Mouse (Mus musculus): ENCODE measurements at regions not wholly inside any gene's neighbourhood (a gene's known extent, or its start where the extent isn't known, plus 50 kb on each side); places are given as distances from the start of the nearest gene placed in this dataset.
"Not testable (repeated sequence)": the region's sequence is repeated elsewhere in the genome, so short reads cannot be mapped to it uniquely, and the experiment has no call there.

GRCm38 (mm10) chr12:92891126-92891525 is 1042.2 kb upstream of the Sel1l start:
- not testable (repeated sequence) for H3K27me3 ChIP-seq (replicated peaks; ENCODE audit: control insufficient read depth, insufficient read depth, low read length); ATAC-seq (replicated peaks; ENCODE audit: low FRiP score, low TSS enrichment, low read depth); DNase-seq (ENCODE audit: low spot score); H3K27ac ChIP-seq (ENCODE audit: low read depth); H3K4me1 ChIP-seq (replicated peaks; ENCODE audit: control insufficient read depth, insufficient read depth, low read length); H3K9me3 ChIP-seq (ENCODE audit: control insufficient read depth, low read length); H3K4me2 ChIP-seq (ENCODE audit: low read length); H3K36me3 ChIP-seq (ENCODE audit: control insufficient read depth, insufficient read depth, low read length); H3K9ac ChIP-seq (ENCODE audit: low read length); H3K4me3 ChIP-seq (ENCODE audit: low read depth, low read length)
- 93% methylated on average over 3 of the region's 9 CpGs for WGBS

GRCm38 (mm10) chr12:92887747-92888146 is 1038.8 kb upstream of the Sel1l start:
- Histone ChIP-seq H3K9ac (ENCODE audit: low read length) (no peak overlapping the region), H3K36me3 (ENCODE audit: control insufficient read depth, insufficient read depth, low read length) (no peaks in the 10 kb centered on the region), H3K4me1 (replicated peaks; ENCODE audit: control insufficient read depth, insufficient read depth, low read length) (no peaks in the 10 kb centered on the region), H3K4me2 (ENCODE audit: low read length) (no peak overlapping the region), H3K4me3 (ENCODE audit: low read depth, low read length) (no peak overlapping the region), H3K27me3 (replicated peaks; ENCODE audit: control insufficient read depth, insufficient read depth, low read length) (no peaks in the 10 kb centered on the region), H3K9me3 (ENCODE audit: control insufficient read depth, low read length) (no peaks in the 10 kb centered on the region), H3K27ac (ENCODE audit: low read depth) (no peak overlapping the region)
- no peak for DNase-seq (ENCODE audit: low spot score)
- 92% methylated on average over 3 of the region's 3 CpGs for WGBS
- no peak for ATAC-seq (replicated peaks; ENCODE audit: low FRiP score, low TSS enrichment, low read depth)

GRCm38 (mm10) chr12:92886394-92887075 is 1037.6 kb upstream of the Sel1l start:
- 93% methylated on average over 20 of the region's 20 CpGs for WGBS
- not testable (repeated sequence) for H3K9ac ChIP-seq (ENCODE audit: low read length); H3K27me3 ChIP-seq (replicated peaks; ENCODE audit: control insufficient read depth, insufficient read depth, low read length); H3K36me3 ChIP-seq (ENCODE audit: control insufficient read depth, insufficient read depth, low read length); H3K4me2 ChIP-seq (ENCODE audit: low read length); H3K4me1 ChIP-seq (replicated peaks; ENCODE audit: control insufficient read depth, insufficient read depth, low read length); H3K9me3 ChIP-seq (ENCODE audit: control insufficient read depth, low read length); H3K4me3 ChIP-seq (ENCODE audit: low read depth, low read length); H3K27ac ChIP-seq (ENCODE audit: low read depth); ATAC-seq (replicated peaks; ENCODE audit: low FRiP score, low TSS enrichment, low read depth); DNase-seq (ENCODE audit: low spot score)

- WGBS, result 87% methylated on average over 2 of the region's 2 CpGs
- H3K4me3 ChIP-seq (ENCODE audit: low read depth, low read length); DNase-seq (ENCODE audit: low spot score); H3K27ac ChIP-seq (ENCODE audit: low read depth); H3K4me2 ChIP-seq (ENCODE audit: low read length); ATAC-seq (replicated peaks; ENCODE audit: low FRiP score, low TSS enrichment, low read depth); H3K27me3 ChIP-seq (replicated peaks; ENCODE audit: control insufficient read depth, insufficient read depth, low read length); H3K9ac ChIP-seq (ENCODE audit: low read length); H3K9me3 ChIP-seq (ENCODE audit: control insufficient read depth, low read length); H3K36me3 ChIP-seq (ENCODE audit: control insufficient read depth, insufficient read depth, low read length); H3K4me1 ChIP-seq (replicated peaks; ENCODE audit: control insufficient read depth, insufficient read depth, low read length): not testable (repeated sequence)
Observed at GRCm38 (mm10) chr12:92884014-92884413, 1035.1 kb upstream of the Sel1l start.

- not testable (repeated sequence) for H3K4me3 ChIP-seq (ENCODE audit: low read depth, low read length); H3K4me1 ChIP-seq (replicated peaks; ENCODE audit: control insufficient read depth, insufficient read depth, low read length); H3K27ac ChIP-seq (ENCODE audit: low read depth); ATAC-seq (replicated peaks; ENCODE audit: low FRiP score, low TSS enrichment, low read depth); H3K9ac ChIP-seq (ENCODE audit: low read length); H3K4me2 ChIP-seq (ENCODE audit: low read length); H3K27me3 ChIP-seq (replicated peaks; ENCODE audit: control insufficient read depth, insufficient read depth, low read length); H3K9me3 ChIP-seq (ENCODE audit: control insufficient read depth, low read length); DNase-seq (ENCODE audit: low spot score); H3K36me3 ChIP-seq (ENCODE audit: control insufficient read depth, insufficient read depth, low read length)
- WGBS, result no CpG with 5 or more reads among the region's 8 CpGs
Observed at GRCm38 (mm10) chr12:92883091-92883490, 1034.1 kb upstream of the Sel1l start.

GRCm38 (mm10) chr12:92882540-92882939 is 1033.6 kb upstream of the Sel1l start:
- not testable (repeated sequence) for H3K27ac ChIP-seq (ENCODE audit: low read depth); H3K4me3 ChIP-seq (ENCODE audit: low read depth, low read length); H3K27me3 ChIP-seq (replicated peaks; ENCODE audit: control insufficient read depth, insufficient read depth, low read length); H3K4me2 ChIP-seq (ENCODE audit: low read length); ATAC-seq (replicated peaks; ENCODE audit: low FRiP score, low TSS enrichment, low read depth); H3K9me3 ChIP-seq (ENCODE audit: control insufficient read depth, low read length); H3K4me1 ChIP-seq (replicated peaks; ENCODE audit: control insufficient read depth, insufficient read depth, low read length); H3K36me3 ChIP-seq (ENCODE audit: control insufficient read depth, insufficient read depth, low read length); DNase-seq (ENCODE audit: low spot score); H3K9ac ChIP-seq (ENCODE audit: low read length)
- 94% methylated on average over 6 of the region's 11 CpGs for WGBS

GRCm38 (mm10) chr12:92873602-92874001 is 1024.6 kb upstream of the Sel1l start:
- no peak overlapping the region for H3K4me2 ChIP-seq (ENCODE audit: low read length)
- 85% methylated on average over 3 of the region's 3 CpGs for WGBS
- no peak for ATAC-seq (replicated peaks; ENCODE audit: low FRiP score, low TSS enrichment, low read depth)

GRCm38 (mm10) chr12:92869336-92869735 is 1020.4 kb upstream of the Sel1l start:
- Histone ChIP-seq H3K4me2 (ENCODE audit: low read length) (no peak overlapping the region), H3K9me3 (ENCODE audit: control insufficient read depth, low read length) (no peaks in the 10 kb centered on the region), H3K4me3 (ENCODE audit: low read depth, low read length) (no peak overlapping the region), H3K27ac (ENCODE audit: low read depth) (no peak overlapping the region), H3K9ac (ENCODE audit: low read length) (no peak overlapping the region), H3K4me1 (replicated peaks; ENCODE audit: control insufficient read depth, insufficient read depth, low read length) (no peaks in the 10 kb centered on the region), H3K36me3 (ENCODE audit: control insufficient read depth, insufficient read depth, low read length) (no peaks in the 10 kb centered on the region), H3K27me3 (replicated peaks; ENCODE audit: control insufficient read depth, insufficient read depth, low read length) (no peaks in the 10 kb centered on the region)
- WGBS, result 73% methylated on average over 3 of the region's 3 CpGs
- no peak for ATAC-seq (replicated peaks; ENCODE audit: low FRiP score, low TSS enrichment, low read depth)
- no peak for DNase-seq (ENCODE audit: low spot score)

More at GRCm38 (mm10) chr12:92873602-92874001, 1024.6 kb upstream of the Sel1l start:
- Histone ChIP-seq H3K4me3 (ENCODE audit: low read depth, low read length) (no peak overlapping the region), H3K27ac (ENCODE audit: low read depth) (no peak overlapping the region), H3K4me1 (replicated peaks; ENCODE audit: control insufficient read depth, insufficient read depth, low read length) (no peaks in the 10 kb centered on the region), H3K36me3 (ENCODE audit: control insufficient read depth, insufficient read depth, low read length) (no peaks in the 10 kb centered on the region), H3K27me3 (replicated peaks; ENCODE audit: control insufficient read depth, insufficient read depth, low read length) (no peaks in the 10 kb centered on the region), H3K9ac (ENCODE audit: low read length) (no peak overlapping the region), H3K9me3 (ENCODE audit: control insufficient read depth, low read length) (no peaks in the 10 kb centered on the region)
- no peak for DNase-seq (ENCODE audit: low spot score)

- no peak overlapping the region for H3K27ac ChIP-seq (ENCODE audit: low read depth)
- H3K4me2 ChIP-seq (ENCODE audit: low read length), result no peak overlapping the region
- ATAC-seq (replicated peaks; ENCODE audit: low FRiP score, low TSS enrichment, low read depth) (no peak), DNase-seq (ENCODE audit: low spot score) (no peak)
- H3K9ac ChIP-seq (ENCODE audit: low read length), result no peak overlapping the region
- H3K4me1 ChIP-seq (replicated peaks; ENCODE audit: control insufficient read depth, insufficient read depth, low read length), result no peaks in the 10 kb centered on the region
- H3K36me3 ChIP-seq (ENCODE audit: control insufficient read depth, insufficient read depth, low read length), result no peaks in the 10 kb centered on the region
- 79% methylated on average over 10 of the region's 10 CpGs for WGBS
- no peak overlapping the region for H3K4me3 ChIP-seq (ENCODE audit: low read depth, low read length)
- H3K27me3 ChIP-seq (replicated peaks; ENCODE audit: control insufficient read depth, insufficient read depth, low read length), result no peaks in the 10 kb centered on the region
- no peaks in the 10 kb centered on the region for H3K9me3 ChIP-seq (ENCODE audit: control insufficient read depth, low read length)
Observed at GRCm38 (mm10) chr12:92823090-92823786, 974.3 kb upstream of the Sel1l start.
